Mouse (Mus musculus): ENCODE measurements around the gene Mgat4c. TPM values are rescaled to one million over a fixed set of nuclear protein-coding genes. Genes with fewer than 3 reads are reported as not detected.

The Mgat4c gene
- polyA plus RNA-seq, 1 experiment: not detected

DNA sequence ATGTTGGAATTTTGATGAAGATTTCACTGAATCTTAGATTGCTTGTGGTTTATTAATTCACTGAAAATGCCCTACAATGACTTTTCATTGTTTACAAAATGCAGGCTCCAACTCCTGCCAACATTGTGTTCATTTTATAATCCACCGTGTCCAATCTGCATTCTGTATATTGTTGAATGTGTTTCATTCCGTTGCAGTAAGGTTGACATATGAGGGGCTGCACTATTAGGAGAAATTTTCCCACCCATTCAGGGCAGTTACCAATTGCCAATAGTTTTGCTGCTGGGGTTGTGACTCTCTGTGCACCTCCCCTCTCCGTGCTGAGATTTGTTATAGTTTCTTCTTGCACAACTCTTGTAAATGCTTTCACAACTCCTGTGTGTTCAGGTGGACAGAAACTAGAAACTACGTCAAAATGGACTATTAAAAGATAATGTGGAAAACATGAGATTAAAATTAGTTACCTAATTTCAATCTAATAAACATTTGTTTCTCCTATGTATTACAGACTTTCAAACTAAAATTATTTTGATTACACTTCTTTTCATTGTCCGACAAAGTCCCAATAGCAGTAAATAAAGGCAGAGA, 627.7 kb downstream of the Mgat4c start:
- no peak for TF ChIP-seq E2F4 (IDR thresholded peaks at IDR 0.05; ENCODE audit: insufficient read depth)
- no peak for TF ChIP-seq MAX (IDR thresholded peaks at IDR 0.05; ENCODE audit: low read depth)
- no peak for TF ChIP-seq POLR2A (IDR thresholded peaks at IDR 0.05; ENCODE audit: insufficient read length, low read depth)
- TF ChIP-seq MYOG (IDR thresholded peaks at IDR 0.05; ENCODE audit: control insufficient read depth in 1 of 3, insufficient read depth in 1 of 3, insufficient read length in 2 of 3, low read depth in 2 of 3): no peak
- no peak for TF ChIP-seq SRF (IDR thresholded peaks at IDR 0.05; ENCODE audit: control insufficient read depth, insufficient read length, low read depth)

DNA sequence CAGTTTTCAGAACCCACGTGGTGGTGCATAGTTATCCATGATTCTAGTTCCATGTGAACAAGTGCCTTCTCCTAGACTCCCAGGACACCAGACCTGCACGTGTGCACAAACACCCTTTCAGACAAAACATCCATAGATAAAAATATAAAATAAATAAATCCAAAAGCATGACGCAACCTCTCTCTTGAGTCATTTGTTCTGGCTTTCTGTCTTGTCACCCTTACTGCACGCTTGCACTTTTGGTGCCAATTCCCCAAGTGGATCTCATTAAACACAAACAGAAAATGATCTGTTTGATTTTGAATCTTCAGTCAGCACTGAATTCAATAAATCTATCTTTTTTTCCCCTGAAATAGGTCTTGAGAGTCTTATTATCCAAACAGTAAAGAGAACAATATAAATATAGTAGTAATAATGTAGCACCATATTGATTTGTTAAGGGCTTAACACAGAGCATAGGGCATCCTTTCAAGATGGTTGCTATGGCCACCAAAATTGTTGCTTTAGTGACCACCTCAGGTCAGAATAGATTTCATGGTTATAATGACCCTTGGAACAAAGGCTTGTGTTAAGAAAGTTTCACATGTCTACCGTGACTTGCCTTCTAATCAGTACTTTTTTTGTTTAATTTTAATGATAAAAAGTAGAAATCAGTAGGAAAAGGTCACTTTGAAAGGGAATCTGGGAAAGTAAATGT, 684.5 kb downstream of the Mgat4c start:
- TF ChIP-seq CEBPB (IDR thresholded peaks at IDR 0.05; ENCODE audit: insufficient read depth, poor library complexity, severe bottlenecking): no peak
- no peak for TF ChIP-seq TCF12 (IDR thresholded peaks at IDR 0.05; ENCODE audit: insufficient read depth, poor library complexity, severe bottlenecking)
- no peak for TF ChIP-seq MYOG (IDR thresholded peaks at IDR 0.05; ENCODE audit: control insufficient read depth in 1 of 3, insufficient read depth in 1 of 3, insufficient read length in 2 of 3, low read depth in 2 of 3)
- no peak for TF ChIP-seq REST (IDR thresholded peaks at IDR 0.05; ENCODE audit: insufficient read depth, insufficient read length)
- no peaks in the 10 kb centered on the region for H3K79me2 ChIP-seq (ENCODE audit: control insufficient read depth, insufficient read depth)

More for the DNA sequence above, 627.7 kb downstream of the Mgat4c start:
- no peak overlapping the region for H3ac ChIP-seq (ENCODE audit: control insufficient read depth, insufficient read length)
- H3K4me3 ChIP-seq: no peak overlapping the region
- no peaks in the 10 kb centered on the region for H3K27me3 ChIP-seq (ENCODE audit: control insufficient read depth, insufficient read depth, insufficient read length)
- H3K4me2 ChIP-seq (ENCODE audit: low read depth): no peak overlapping the region
- H3K79me2 ChIP-seq (ENCODE audit: control insufficient read depth, insufficient read depth): no peaks in the 10 kb centered on the region
- H3K36me3 ChIP-seq (ENCODE audit: control insufficient read depth, insufficient read depth): no peaks in the 10 kb centered on the region

DNA sequence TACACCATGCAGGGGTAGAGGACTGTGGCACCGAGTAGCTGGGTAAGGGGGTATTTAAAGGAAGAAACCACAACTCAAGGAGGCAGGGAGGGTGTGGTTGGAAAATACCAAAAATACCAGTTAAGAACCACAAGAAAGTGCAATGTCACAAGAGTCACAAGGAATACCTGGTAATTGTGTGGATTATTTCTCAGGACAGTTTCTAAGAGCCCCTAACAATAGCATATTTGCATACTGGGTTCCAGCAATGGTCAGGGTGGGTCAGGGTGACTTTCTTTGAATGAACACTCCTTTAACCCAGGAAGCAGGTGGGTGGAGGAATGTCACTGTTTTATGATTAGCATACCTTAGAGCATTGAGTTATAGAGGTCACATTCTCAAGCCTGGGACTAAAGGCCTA, 689.3 kb downstream of the Mgat4c start:
- no peaks in the 10 kb centered on the region for H3K27me3 ChIP-seq (ENCODE audit: control insufficient read depth, insufficient read depth, insufficient read length)
- H3ac ChIP-seq (ENCODE audit: control insufficient read depth, insufficient read length): no peak overlapping the region
- no peak overlapping the region for H3K4me3 ChIP-seq
- TF ChIP-seq TCF3 (IDR thresholded peaks at IDR 0.05; ENCODE audit: insufficient read length, low read depth) (no peak), SRF (IDR thresholded peaks at IDR 0.05; ENCODE audit: control insufficient read depth, insufficient read length, low read depth) (no peak), POLR2AphosphoS2 (IDR thresholded peaks at IDR 0.05; ENCODE audit: insufficient read length, low read depth) (no peak), REST (IDR thresholded peaks at IDR 0.05; ENCODE audit: insufficient read depth, insufficient read length) (no peak), POLR2A (IDR thresholded peaks at IDR 0.05; ENCODE audit: insufficient read length, low read depth) (no peak), MYOG (IDR thresholded peaks at IDR 0.05; ENCODE audit: control insufficient read depth in 1 of 3, insufficient read depth in 1 of 3, insufficient read length in 2 of 3, low read depth in 2 of 3) (no peak), CEBPB (IDR thresholded peaks at IDR 0.05; ENCODE audit: insufficient read depth, poor library complexity, severe bottlenecking) (no peak), TCF12 (IDR thresholded peaks at IDR 0.05; ENCODE audit: insufficient read depth, poor library complexity, severe bottlenecking) (no peak), E2F4 (IDR thresholded peaks at IDR 0.05; ENCODE audit: insufficient read depth) (no peak), MYOD1 (IDR thresholded peaks at IDR 0.05; ENCODE audit: control insufficient read depth in 1 of 3, insufficient read length in 2 of 3, low read depth in 2 of 3) (no peak), USF1 (IDR thresholded peaks at IDR 0.05; ENCODE audit: low read depth) (no peak)
- H3K79me2 ChIP-seq (ENCODE audit: control insufficient read depth, insufficient read depth): no peaks in the 10 kb centered on the region
- H3K4me2 ChIP-seq (ENCODE audit: low read depth): no peak overlapping the region
- no peaks in the 10 kb centered on the region for H3K36me3 ChIP-seq (ENCODE audit: control insufficient read depth, insufficient read depth)

More for the DNA sequence above, 684.5 kb downstream of the Mgat4c start:
- H3K27me3 ChIP-seq (ENCODE audit: control insufficient read depth, insufficient read depth, insufficient read length): no peaks in the 10 kb centered on the region
- no peak overlapping the region for H3ac ChIP-seq (ENCODE audit: control insufficient read depth, insufficient read length)
- no peaks in the 10 kb centered on the region for H3K36me3 ChIP-seq (ENCODE audit: control insufficient read depth, insufficient read depth)
- no peak overlapping the region for H3K4me2 ChIP-seq (ENCODE audit: low read depth)
- no peak overlapping the region for H3K4me3 ChIP-seq

DNA sequence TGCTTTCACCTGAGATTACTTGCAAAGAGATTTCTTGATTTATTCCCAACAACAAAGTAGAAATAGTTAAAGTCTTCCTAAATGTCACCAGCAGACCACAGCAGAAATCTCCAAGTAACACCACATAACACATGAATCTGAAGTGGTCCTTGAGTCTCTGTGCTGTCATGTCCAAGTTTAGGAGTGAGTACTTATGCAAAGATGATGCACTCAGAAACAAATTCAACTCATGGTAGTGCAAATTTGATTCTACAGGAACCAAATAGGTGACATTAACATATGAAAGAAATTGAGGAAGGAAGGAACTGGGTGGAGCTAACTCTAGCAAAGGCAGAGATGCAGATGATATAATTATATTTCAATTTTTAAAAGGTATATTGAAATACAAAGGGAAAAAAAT, 690.8 kb downstream of the Mgat4c start:
- Histone ChIP-seq H3ac (ENCODE audit: control insufficient read depth, insufficient read length) (no peak overlapping the region), H3K4me3 (no peak overlapping the region), H3K4me2 (ENCODE audit: low read depth) (no peak overlapping the region), H3K27me3 (ENCODE audit: control insufficient read depth, insufficient read depth, insufficient read length) (no peaks in the 10 kb centered on the region), H3K36me3 (ENCODE audit: control insufficient read depth, insufficient read depth) (no peaks in the 10 kb centered on the region), H3K79me2 (ENCODE audit: control insufficient read depth, insufficient read depth) (no peaks in the 10 kb centered on the region)
- TF ChIP-seq TCF12 (IDR thresholded peaks at IDR 0.05; ENCODE audit: insufficient read depth, poor library complexity, severe bottlenecking) (no peak), MAX (IDR thresholded peaks at IDR 0.05; ENCODE audit: low read depth) (no peak), POLR2A (IDR thresholded peaks at IDR 0.05; ENCODE audit: insufficient read length, low read depth) (no peak), TCF3 (IDR thresholded peaks at IDR 0.05; ENCODE audit: insufficient read length, low read depth) (no peak), MYOG (IDR thresholded peaks at IDR 0.05; ENCODE audit: control insufficient read depth in 1 of 3, insufficient read depth in 1 of 3, insufficient read length in 2 of 3, low read depth in 2 of 3) (no peak), CEBPB (IDR thresholded peaks at IDR 0.05; ENCODE audit: insufficient read depth, poor library complexity, severe bottlenecking) (no peak), E2F4 (IDR thresholded peaks at IDR 0.05; ENCODE audit: insufficient read depth) (no peak), POLR2AphosphoS2 (IDR thresholded peaks at IDR 0.05; ENCODE audit: insufficient read length, low read depth) (no peak), USF1 (IDR thresholded peaks at IDR 0.05; ENCODE audit: low read depth) (no peak)

DNA sequence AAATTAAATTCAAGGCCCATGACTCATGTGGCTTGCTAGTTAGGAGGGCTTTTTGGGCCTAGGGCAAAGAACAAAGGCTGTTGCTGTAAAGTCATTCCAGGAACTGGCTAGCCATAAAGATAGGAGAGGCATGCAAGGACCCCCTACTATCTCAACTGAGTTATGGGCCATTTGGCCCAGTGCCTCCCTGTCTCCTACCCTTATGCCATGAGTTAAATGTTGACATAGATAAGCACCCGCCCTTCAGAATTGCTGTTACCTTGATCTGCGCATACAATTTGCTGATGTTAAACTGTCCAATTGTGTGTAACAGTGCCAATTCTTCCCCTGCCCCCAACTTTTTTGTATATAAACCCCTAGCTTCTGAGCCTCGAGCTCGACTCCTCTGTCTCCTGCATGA, 692.8 kb downstream of the Mgat4c start:
- Histone ChIP-seq H3K36me3 (ENCODE audit: control insufficient read depth, insufficient read depth) (no peaks in the 10 kb centered on the region), H3K4me3 (no peak overlapping the region), H3K27me3 (ENCODE audit: control insufficient read depth, insufficient read depth, insufficient read length) (no peaks in the 10 kb centered on the region), H3ac (ENCODE audit: control insufficient read depth, insufficient read length) (no peak overlapping the region), H3K79me2 (ENCODE audit: control insufficient read depth, insufficient read depth) (no peaks in the 10 kb centered on the region), H3K4me2 (ENCODE audit: low read depth) (no peak overlapping the region)
- no peak for TF ChIP-seq POLR2A (IDR thresholded peaks at IDR 0.05; ENCODE audit: insufficient read length, low read depth)
- TF ChIP-seq MAX (IDR thresholded peaks at IDR 0.05; ENCODE audit: low read depth): no peak
- no peak for TF ChIP-seq TCF12 (IDR thresholded peaks at IDR 0.05; ENCODE audit: insufficient read depth, poor library complexity, severe bottlenecking)
- TF ChIP-seq SRF (IDR thresholded peaks at IDR 0.05; ENCODE audit: control insufficient read depth, insufficient read length, low read depth): no peak
- no peak for TF ChIP-seq E2F4 (IDR thresholded peaks at IDR 0.05; ENCODE audit: insufficient read depth)
- TF ChIP-seq MYOG (IDR thresholded peaks at IDR 0.05; ENCODE audit: control insufficient read depth in 1 of 3, insufficient read depth in 1 of 3, insufficient read length in 2 of 3, low read depth in 2 of 3): no peak
- no peak for TF ChIP-seq MYOD1 (IDR thresholded peaks at IDR 0.05; ENCODE audit: control insufficient read depth in 1 of 3, insufficient read length in 2 of 3, low read depth in 2 of 3)
- no peak for TF ChIP-seq POLR2AphosphoS2 (IDR thresholded peaks at IDR 0.05; ENCODE audit: insufficient read length, low read depth)
- TF ChIP-seq TCF3 (IDR thresholded peaks at IDR 0.05; ENCODE audit: insufficient read length, low read depth): no peak
- no peak for TF ChIP-seq REST (IDR thresholded peaks at IDR 0.05; ENCODE audit: insufficient read depth, insufficient read length)
- no peak for TF ChIP-seq CEBPB (IDR thresholded peaks at IDR 0.05; ENCODE audit: insufficient read depth, poor library complexity, severe bottlenecking)
- no peak for TF ChIP-seq USF1 (IDR thresholded peaks at IDR 0.05; ENCODE audit: low read depth)

Data from myocyte (in vitro differentiated cells).